2 mouse cellular contexts compared by ENCODE assay signal in the genomic region with DNA sequence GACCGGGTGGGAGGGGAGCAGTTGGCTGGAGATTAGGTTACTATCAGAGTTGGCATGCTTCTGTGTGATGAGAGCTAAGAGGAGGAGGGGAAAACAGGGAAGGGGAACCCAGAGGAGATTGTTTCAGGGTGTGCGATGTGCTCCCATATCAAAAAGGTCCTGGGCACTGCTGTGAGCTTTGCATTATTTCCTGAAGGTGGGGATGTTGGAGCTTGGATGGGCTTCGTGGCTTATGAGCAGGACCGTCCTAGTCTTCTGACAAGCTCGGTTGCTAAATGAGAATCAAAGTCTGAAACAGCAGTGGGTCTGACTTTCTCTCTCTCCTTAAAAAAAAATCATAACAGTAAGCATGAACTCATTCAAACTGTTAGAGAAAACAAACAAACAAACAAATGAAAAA.
TF ChIP-seq lines count a peak whose summit lies in the region.

No protein-coding gene starts in this region.

TF ChIP-seq in CH12.LX, 34 proteins besides CTCF, POLR2A, EP300 and RAD21:
- TF ChIP-seq MYC (IDR thresholded peaks at IDR 0.05; ENCODE audit: low read depth, low read length), result no peak
- peak; percentile 3; the same call in 1 of the 2 replicates for TF ChIP-seq SMC3 (IDR thresholded peaks at IDR 0.05; ENCODE audit: low read depth, low read length)
- no peak for TF ChIP-seq KAT2A (IDR thresholded peaks at IDR 0.05; ENCODE audit: insufficient replicate concordance, low read length)
- TF ChIP-seq ZMIZ1 (IDR thresholded peaks at IDR 0.05; ENCODE audit: low read depth, low read length), result no peak
- TF ChIP-seq UBTF (IDR thresholded peaks at IDR 0.05; ENCODE audit: low read depth, low read length), result no peak
- TF ChIP-seq MXI1 (IDR thresholded peaks at IDR 0.05; ENCODE audit: low read depth, low read length), result no peak
- TF ChIP-seq USF2 (conservative IDR thresholded peaks at IDR 0.05; ENCODE audit: low read depth, low read length), result no peak

TF ChIP-seq in MEL, 35 proteins besides CTCF, POLR2A, EP300 and RAD21:
- TF ChIP-seq UBTF (IDR thresholded peaks at IDR 0.05; ENCODE audit: borderline replicate concordance, insufficient read depth, low read depth, low read length), result no peak
- no peak for TF ChIP-seq JUND (IDR thresholded peaks at IDR 0.05; ENCODE audit: low read depth, low read length)
- TF ChIP-seq MAZ (IDR thresholded peaks at IDR 0.05; ENCODE audit: low read depth, low read length), result no peak
- no peak for TF ChIP-seq GABPA (IDR thresholded peaks at IDR 0.05; ENCODE audit: low read depth, low read length)
- no peak for TF ChIP-seq RCOR1 (IDR thresholded peaks at IDR 0.05; ENCODE audit: low read depth, low read length)
- no peak for TF ChIP-seq HCFC1 (IDR thresholded peaks at IDR 0.05; ENCODE audit: low read depth, low read length)
- no peak for TF ChIP-seq NELFE (IDR thresholded peaks at IDR 0.05; ENCODE audit: low read depth, low read length)
- TF ChIP-seq MEF2A (IDR thresholded peaks at IDR 0.05; ENCODE audit: extremely low read depth, insufficient replicate concordance, low read depth, low read length, poor library complexity, severe bottlenecking), result no peak
- no peak for TF ChIP-seq KAT2A (conservative IDR thresholded peaks at IDR 0.05; ENCODE audit: low read depth, low read length)
